Comparison of ENCODE assay signal across 19 mouse cellular contexts in the genomic region with DNA sequence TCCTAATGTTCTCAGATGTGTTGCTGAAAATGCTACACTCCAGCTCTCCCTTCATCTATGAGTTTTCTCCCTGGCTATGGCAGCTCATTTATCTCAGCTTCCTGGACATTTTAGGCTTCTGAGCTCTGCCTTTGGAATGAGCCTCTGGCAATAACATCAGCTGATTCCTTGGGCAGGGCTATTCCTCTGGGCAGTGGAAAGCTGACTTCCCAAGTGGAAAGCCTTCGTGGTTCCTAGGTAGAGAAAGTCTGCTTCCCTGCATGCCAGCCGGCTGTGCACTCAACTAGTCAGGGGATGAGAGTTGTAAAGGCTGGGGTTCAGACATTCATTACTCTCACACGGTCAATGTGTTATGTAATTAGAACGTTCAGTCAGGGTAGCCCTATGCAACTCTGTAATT. TPM values are rescaled to one million over a fixed set of nuclear protein-coding genes. Genes with fewer than 3 reads are reported as not detected.
DNase-seq lines count a peak whose midpoint lies in the region; ATAC-seq and TF ChIP-seq lines count a peak whose summit lies in the region.
"Had no signal": no experiment of that assay in that cellular context is flagged by ENCODE, and none has a peak within 500 bp of the region (broad histone marks: within the 10 kb centered on the region; RNA-seq: fewer than 3 reads in every experiment).

No protein-coding gene starts in this region.

- no peak overlapping the region for H3K4me2 ChIP-seq in heart, embryonic 15.5 days
- no peak overlapping the region for H3K4me2 ChIP-seq in heart, embryonic 11.5 days
- H3K4me2 ChIP-seq in heart, postnatal 0 days (ENCODE audit: low read depth, low read length) = no peak overlapping the region; the same call in 1 of the 2 replicates
- H3K4me2 ChIP-seq in kidney, embryonic 16.5 days (replicated peaks; ENCODE audit: low read depth, low read length) = no peak overlapping the region
- no peak overlapping the region for H3K4me2 ChIP-seq in lung, postnatal 0 days (replicated peaks; ENCODE audit: low read depth, low read length)
- H3K4me2 ChIP-seq in liver, postnatal 0 days (ENCODE audit: low read depth, low read length) = no peak overlapping the region
- H3K4me2 ChIP-seq: embryonic facial prominence, embryonic 13.5 days; hindbrain, embryonic 15.5 days; liver, embryonic 13.5 days had no signal

- no peaks in the 10 kb centered on the region for H3K36me3 ChIP-seq in heart, embryonic 15.5 days
- H3K36me3 ChIP-seq in heart, embryonic 11.5 days (ENCODE audit: control insufficient read depth, insufficient read depth, low read length) = no peaks in the 10 kb centered on the region
- no peaks in the 10 kb centered on the region for H3K36me3 ChIP-seq in heart, postnatal 0 days (replicated peaks; ENCODE audit: control insufficient read depth, insufficient read depth, low read length)
- no peaks in the 10 kb centered on the region for H3K36me3 ChIP-seq in kidney, embryonic 16.5 days (ENCODE audit: insufficient read depth, low read length)
- H3K36me3 ChIP-seq in lung, postnatal 0 days (ENCODE audit: insufficient read depth, low read length) = no peaks in the 10 kb centered on the region
- H3K36me3 ChIP-seq in liver, postnatal 0 days (replicated peaks; ENCODE audit: insufficient read depth, low read length) = no peaks in the 10 kb centered on the region
- H3K36me3 ChIP-seq: embryonic facial prominence, embryonic 13.5 days; hindbrain, embryonic 15.5 days; limb, embryonic 10.5 days; liver, embryonic 13.5 days had no signal

- H3K27ac ChIP-seq in heart, embryonic 15.5 days = peak overlapping the region; percentile 36; the same call in 1 of the 2 replicates
- H3K27ac ChIP-seq in heart, embryonic 11.5 days (ENCODE audit: low read depth, low read length) = no peak overlapping the region; the same call in 1 of the 2 replicates
- H3K27ac ChIP-seq in heart, postnatal 0 days (ENCODE audit: low read depth) = peak overlapping the region; percentile 36
- H3K27ac ChIP-seq in kidney, embryonic 16.5 days (ENCODE audit: low read length) = no peak overlapping the region
- peak overlapping the region; percentile 87 for H3K27ac ChIP-seq in lung, postnatal 0 days (ENCODE audit: low read length)
- no peak overlapping the region for H3K27ac ChIP-seq in liver, postnatal 0 days (ENCODE audit: low read depth)
- H3K27ac ChIP-seq in left cerebral cortex, adult 2 months = no peak overlapping the region
- H3K27ac ChIP-seq: embryonic facial prominence, embryonic 13.5 days; hindbrain, embryonic 15.5 days; limb, embryonic 10.5 days; liver, embryonic 13.5 days had no signal

- ATAC-seq in heart, embryonic 15.5 days (replicated peaks; ENCODE audit: insufficient number of reproducible peaks, insufficient read depth, low FRiP score, low read depth) = 0 out of 2 replicates have a peak, but pooled peaks have one; percentile 4
- ATAC-seq in heart, embryonic 11.5 days (replicated peaks; ENCODE audit: insufficient number of reproducible peaks, low FRiP score, low TSS enrichment) = no peak
- peak; percentile 36; the same call in 1 of the 2 replicates for ATAC-seq in heart, postnatal 0 days (ENCODE audit: insufficient read depth, low read depth)
- peak; percentile 31; the same call in 1 of the 2 replicates for ATAC-seq in kidney, embryonic 16.5 days (ENCODE audit: low FRiP score, low TSS enrichment)
- peak; percentile 39 for ATAC-seq in lung, postnatal 0 days
- ATAC-seq in liver, postnatal 0 days = no peak
- ATAC-seq: intestine, postnatal 0 days had no signal

- H3K9ac ChIP-seq in heart, embryonic 15.5 days = no peak overlapping the region
- no peak overlapping the region for H3K9ac ChIP-seq in heart, embryonic 11.5 days (ENCODE audit: low read depth, low read length)
- H3K9ac ChIP-seq in heart, postnatal 0 days (replicated peaks; ENCODE audit: low read depth, low read length) = no peak overlapping the region
- H3K9ac ChIP-seq in kidney, embryonic 16.5 days (replicated peaks; ENCODE audit: low read length) = no peak overlapping the region
- H3K9ac ChIP-seq in lung, postnatal 0 days (replicated peaks; ENCODE audit: low read depth) = no peak overlapping the region
- no peak overlapping the region for H3K9ac ChIP-seq in liver, postnatal 0 days (replicated peaks)
- H3K9ac ChIP-seq: embryonic facial prominence, embryonic 13.5 days; hindbrain, embryonic 15.5 days; liver, embryonic 13.5 days had no signal

- no peak for DNase-seq in heart, postnatal 0 days (ENCODE audit: low spot score)
- DNase-seq in lung, postnatal 0 days (ENCODE audit: low spot score) = peak; percentile 19
- DNase-seq in liver, postnatal 0 days = no peak
- DNase-seq in left cerebral cortex, adult 2 months (ENCODE audit: extremely low spot score in 1 of 2, low spot score in 2 of 2) = no peak
- DNase-seq in gastrocnemius, postnatal 25 days = no peak
- DNase-seq: adrenal gland, adult 8-10 months; cerebellum, adult 18-20 months; liver, embryonic 13.5 days; right cerebral cortex, postnatal 25 days; thymus, adult 18-20 months had no signal

- WGBS in heart, embryonic 15.5 days = 43% methylated on average over 4 of the region's 4 CpGs
- 64% methylated on average over 4 of the region's 4 CpGs for whole genome bisulfite sequencing in heart, embryonic 11.5 days (ENCODE audit: insufficient replicate concordance)
- WGBS in heart, postnatal 0 days = 45% methylated on average over 4 of the region's 4 CpGs
- 46% methylated on average over 4 of the region's 4 CpGs for WGBS in kidney, embryonic 16.5 days
- WGBS in lung, postnatal 0 days = 35% methylated on average over 4 of the region's 4 CpGs
- 55% methylated on average over 4 of the region's 4 CpGs for WGBS in liver, postnatal 0 days (ENCODE audit: insufficient replicate concordance)

- no peak for TF ChIP-seq EP300 in heart, postnatal 0 days (IDR thresholded peaks at IDR 0.05; ENCODE audit: low read depth)
- TF ChIP-seq EP300 in lung, postnatal 0 days (IDR thresholded peaks at IDR 0.05) = no peak
- no peak for TF ChIP-seq EP300 in liver, postnatal 0 days (IDR thresholded peaks at IDR 0.05; ENCODE audit: low read depth)

- no peak overlapping the region for H3K4me3 ChIP-seq in heart, embryonic 15.5 days
- no peak overlapping the region for H3K4me3 ChIP-seq in heart, embryonic 11.5 days (ENCODE audit: low read depth, low read length)
- no peak overlapping the region for H3K4me3 ChIP-seq in heart, postnatal 0 days (ENCODE audit: low read depth, low read length)
- H3K4me3 ChIP-seq in kidney, embryonic 16.5 days (ENCODE audit: low read length) = no peak overlapping the region
- no peak overlapping the region for H3K4me3 ChIP-seq in lung, postnatal 0 days (ENCODE audit: low read depth, low read length)
- no peak overlapping the region for H3K4me3 ChIP-seq in liver, postnatal 0 days (ENCODE audit: low read depth, low read length)
- no peak overlapping the region for H3K4me3 ChIP-seq in left cerebral cortex, adult 2 months
- H3K4me3 ChIP-seq: embryonic facial prominence, embryonic 13.5 days; hindbrain, embryonic 15.5 days; limb, embryonic 10.5 days; liver, embryonic 13.5 days; megakaryocyte, embryonic 14.5 days had no signal

- intact Hi-C loops in left cerebral cortex, adult 2 months (cut with DNase I) = no loop called here

- H3K4me1 ChIP-seq in heart, embryonic 15.5 days (replicated peaks) = peaks cover 9% of the 10 kb centered on the region
- H3K4me1 ChIP-seq in heart, embryonic 11.5 days (ENCODE audit: control insufficient read depth, insufficient read depth, low read length) = peaks cover 8% of the 10 kb centered on the region
- peaks cover 16% of the 10 kb centered on the region for H3K4me1 ChIP-seq in heart, postnatal 0 days (ENCODE audit: control insufficient read depth, insufficient read depth)
- no peaks in the 10 kb centered on the region for H3K4me1 ChIP-seq in kidney, embryonic 16.5 days (ENCODE audit: insufficient read depth, low read length)
- no peaks in the 10 kb centered on the region for H3K4me1 ChIP-seq in lung, postnatal 0 days (ENCODE audit: insufficient read depth, low read depth, low read length)
- no peaks in the 10 kb centered on the region for H3K4me1 ChIP-seq in liver, postnatal 0 days (ENCODE audit: insufficient read depth)
- H3K4me1 ChIP-seq: embryonic facial prominence, embryonic 13.5 days; hindbrain, embryonic 15.5 days; limb, embryonic 10.5 days; liver, embryonic 13.5 days had no signal

- TF ChIP-seq CTCF in heart, postnatal 0 days (IDR thresholded peaks at IDR 0.05; ENCODE audit: low read depth) = no peak
- no peak for TF ChIP-seq CTCF in lung, postnatal 0 days (IDR thresholded peaks at IDR 0.05)
- TF ChIP-seq CTCF in liver, postnatal 0 days (IDR thresholded peaks at IDR 0.05; ENCODE audit: low read depth) = no peak
- no peak for TF ChIP-seq CTCF in left cerebral cortex, adult 2 months (IDR thresholded peaks at IDR 0.05)

- no peaks in the 10 kb centered on the region for H3K27me3 ChIP-seq in heart, embryonic 15.5 days
- no peaks in the 10 kb centered on the region for H3K27me3 ChIP-seq in heart, embryonic 11.5 days (ENCODE audit: control insufficient read depth, insufficient read depth, low read length)
- H3K27me3 ChIP-seq in heart, postnatal 0 days (ENCODE audit: control insufficient read depth, insufficient read depth, low read length) = no peaks in the 10 kb centered on the region
- H3K27me3 ChIP-seq in kidney, embryonic 16.5 days (ENCODE audit: insufficient read depth, low read length) = no peaks in the 10 kb centered on the region
- H3K27me3 ChIP-seq in lung, postnatal 0 days (replicated peaks; ENCODE audit: insufficient read depth, low read length) = no peaks in the 10 kb centered on the region
- H3K27me3 ChIP-seq in liver, postnatal 0 days (ENCODE audit: insufficient read depth, low read length) = no peaks in the 10 kb centered on the region
- H3K27me3 ChIP-seq: embryonic facial prominence, embryonic 13.5 days; hindbrain, embryonic 15.5 days; liver, embryonic 13.5 days; megakaryocyte, embryonic 14.5 days had no signal

- H3K9me3 ChIP-seq in heart, embryonic 15.5 days (replicated peaks) = no peaks in the 10 kb centered on the region
- H3K9me3 ChIP-seq in heart, embryonic 11.5 days (replicated peaks; ENCODE audit: control insufficient read depth, low read length) = no peaks in the 10 kb centered on the region
- no peaks in the 10 kb centered on the region for H3K9me3 ChIP-seq in heart, postnatal 0 days (replicated peaks; ENCODE audit: control insufficient read depth, low read length)
- H3K9me3 ChIP-seq in kidney, embryonic 16.5 days (ENCODE audit: low read length) = no peaks in the 10 kb centered on the region
- no peaks in the 10 kb centered on the region for H3K9me3 ChIP-seq in lung, postnatal 0 days (ENCODE audit: low read length)
- H3K9me3 ChIP-seq in liver, postnatal 0 days (ENCODE audit: low read length) = no peaks in the 10 kb centered on the region
- H3K9me3 ChIP-seq: embryonic facial prominence, embryonic 13.5 days; hindbrain, embryonic 15.5 days; limb, embryonic 10.5 days; liver, embryonic 13.5 days; megakaryocyte, embryonic 14.5 days had no signal

RNA-seq across cellular contexts. Expression of a gene that starts 8.3 kb away (rescaled TPM):
- 0.92 and 0.96 TPM in 2 replicates for polyA plus RNA-seq in heart, embryonic 15.5 days (2015; fragmentation: Nextera tagmentation; extraction: Ambion mirVana)
- 0.31 and 0.38 TPM in 2 replicates for polyA plus RNA-seq in heart, embryonic 11.5 days (2014; fragmentation: Nextera tagmentation; extraction: Ambion mirVana)
- 0.53 and 1.9 TPM in 2 replicates for total RNA-seq in heart, postnatal 0 days (2014; rRNA removed; ENCODE audit: low replicate concordance)
- 0.89 and 1.3 TPM in 2 replicates for polyA plus RNA-seq in heart, postnatal 0 days (2015; fragmentation: Nextera tagmentation; extraction: Ambion mirVana)
- 4.3 and 4.9 TPM in 2 replicates for polyA plus RNA-seq in kidney, embryonic 16.5 days (2015; fragmentation: Nextera tagmentation; extraction: Ambion mirVana)
- polyA plus RNA-seq in lung, postnatal 0 days (2015; fragmentation: Nextera tagmentation; extraction: Ambion mirVana) = 67.3 and 78.7 TPM in 2 replicates
- polyA plus RNA-seq in liver, postnatal 0 days (2015; fragmentation: Nextera tagmentation; extraction: Ambion mirVana) = 0.28 and 0.31 TPM in 2 replicates
- 1 to 10 TPM; 2.5 to 2.9 TPM for total RNA-seq in left cerebral cortex, adult 2 months (2021)
- 1 to 10 TPM; 1.6 to 1.7 TPM for total RNA-seq in gastrocnemius, postnatal 25 days (2021)

RNA-seq across cellular contexts. Expression of a gene that starts 8.4 kb away (rescaled TPM):
- 0.74 and 0.76 TPM in 2 replicates for polyA plus RNA-seq in heart, embryonic 15.5 days (2015; fragmentation: Nextera tagmentation; extraction: Ambion mirVana)
- 0.32 and 0.54 TPM in 2 replicates for polyA plus RNA-seq in heart, embryonic 11.5 days (2014; fragmentation: Nextera tagmentation; extraction: Ambion mirVana)
- total RNA-seq in heart, postnatal 0 days (2014; rRNA removed; ENCODE audit: low replicate concordance) = 0.08 and 9.9 TPM in 2 replicates
- 0.58 and 0.63 TPM in 2 replicates for polyA plus RNA-seq in heart, postnatal 0 days (2015; fragmentation: Nextera tagmentation; extraction: Ambion mirVana)
- polyA plus RNA-seq in kidney, embryonic 16.5 days (2015; fragmentation: Nextera tagmentation; extraction: Ambion mirVana) = 4.1 and 4.8 TPM in 2 replicates
- 114 and 120 TPM in 2 replicates for polyA plus RNA-seq in lung, postnatal 0 days (2015; fragmentation: Nextera tagmentation; extraction: Ambion mirVana)
- 0.22 and 0.27 TPM in 2 replicates for polyA plus RNA-seq in liver, postnatal 0 days (2015; fragmentation: Nextera tagmentation; extraction: Ambion mirVana)
- total RNA-seq in left cerebral cortex, adult 2 months (2021) = under 1 TPM; 0.75 to 0.86 TPM
- total RNA-seq in gastrocnemius, postnatal 25 days (2021) = 1 to 10 TPM; 1.0 to 1.3 TPM
- total RNA-seq: ES-E14 had no signal

Comparison
In these comparisons a context has a peak if more than half of its experiments do, and no peak if none do; other contexts are left out.
1. ATAC-seq: peak in heart, embryonic 15.5 days (single experiment), heart, postnatal 0 days (single experiment), kidney, embryonic 16.5 days (single experiment) and lung, postnatal 0 days (single experiment); none in heart, embryonic 11.5 days (single experiment) and liver, postnatal 0 days (single experiment).
2. H3K27ac ChIP-seq: peak in heart, embryonic 15.5 days (single experiment), heart, postnatal 0 days (single experiment) and lung, postnatal 0 days (single experiment); none in heart, embryonic 11.5 days (single experiment), kidney, embryonic 16.5 days (single experiment), liver, postnatal 0 days (single experiment) and left cerebral cortex, adult 2 months (single experiment).
3. RNA of a gene that starts 8.3 kb away (polyA plus RNA-seq): 67.3 to 78.7 TPM in lung, postnatal 0 days; 4.3 to 4.9 TPM in kidney, embryonic 16.5 days, 0.92 to 0.96 TPM in heart, embryonic 15.5 days, 0.89 to 1.3 TPM in heart, postnatal 0 days, 0.31 to 0.38 TPM in heart, embryonic 11.5 days and 0.28 to 0.31 TPM in liver, postnatal 0 days; every median in the first group is over 10 times any median in the second.
4. RNA of a gene that starts 8.4 kb away (polyA plus RNA-seq): 114 to 120 TPM in lung, postnatal 0 days; 4.1 to 4.8 TPM in kidney, embryonic 16.5 days, 0.74 to 0.76 TPM in heart, embryonic 15.5 days, 0.58 to 0.63 TPM in heart, postnatal 0 days, 0.32 to 0.54 TPM in heart, embryonic 11.5 days and 0.22 to 0.27 TPM in liver, postnatal 0 days; every median in the first group is over 10 times any median in the second.